Mouse (Mus musculus) intestine, postnatal 0 days (tissue): ENCODE results near the gene Olfr1024. TPM values are rescaled to one million over a fixed set of nuclear protein-coding genes. Genes with fewer than 3 reads are reported as not detected.

Experiments
- ATAC-seq: fragments of 200-750 bp; cut with Nextera tagmentation; 2 replicates; pipeline ENCODE4 v1.8.0; 2017; ENCODE audit warnings: mild to moderate bottlenecking, moderate TSS enrichment, moderate library complexity
- H3K27ac ChIP-seq: fragments of 300-500 bp; sonication (generic); 2 replicates; pipeline ENCODE4 v1.5.1; 2014; ENCODE audit warnings: mild to moderate bottlenecking, low read depth, low read length, moderate library complexity
- H3K27me3 ChIP-seq: fragments of 300-500 bp; sonication (generic); replicated peaks from 2 replicates; pipeline ENCODE4 v1.6.1; 2014; ENCODE audit warnings: low read length, mixed read lengths; ENCODE audit not compliant: control insufficient read depth, insufficient read depth
- H3K36me3 ChIP-seq: fragments of 300-500 bp; sonication (generic); 2 replicates; pipeline ENCODE4 v1.6.1; 2014; ENCODE audit warnings: mild to moderate bottlenecking, moderate library complexity; ENCODE audit not compliant: control insufficient read depth, insufficient read depth
- H3K4me1 ChIP-seq: fragments of 300-500 bp; sonication (generic); replicated peaks from 2 replicates; pipeline ENCODE4 v1.6.1; 2014; ENCODE audit warnings: antibody characterized with exemption, low read length, mixed read lengths; ENCODE audit not compliant: control insufficient read depth, insufficient read depth
- H3K4me2 ChIP-seq: fragments of 300-500 bp; sonication (generic); replicated peaks from 2 replicates; pipeline ENCODE4 v1.6.1; 2014; ENCODE audit warnings: low read depth, mild to moderate bottlenecking, moderate library complexity
- H3K4me3 ChIP-seq: fragments of 300-500 bp; sonication (generic); 2 replicates; pipeline ENCODE4 v1.5.1; 2014; ENCODE audit warnings: low read depth, low read length
- H3K9ac ChIP-seq: fragments of 300-500 bp; sonication (generic); 2 replicates; pipeline ENCODE4 v1.6.1; 2014; ENCODE audit warnings: mild to moderate bottlenecking, low read depth, low read length
- H3K9me3 ChIP-seq: fragments of 300-500 bp; sonication (generic); 2 replicates; pipeline ENCODE4 v1.6.1; 2016; ENCODE audit warnings: mixed run types; ENCODE audit not compliant: control insufficient read depth
- CTCF ChIP-seq: sonication (generic); IDR thresholded peaks from 2 replicates; pipeline ENCODE4 v1.5.1; 2016; ENCODE audit warnings: low read depth, mild to moderate bottlenecking, control low read depth, antibody characterized with exemption, moderate library complexity
- WGBS: fragments of 180-500 bp; shearing (Covaris S2); extraction: QIAGEN DNeasy Blood & Tissue Kit; methylation state at CpG from one replicate; pipeline ENCODE4 v1.1.7; 2014; 5-methylcytosine and 5-hydroxymethylcytosine counted together
- polyA plus RNA-seq: library from polyadenylated mRNA; unstranded; fragments of >200 nt; fragmentation: Nextera tagmentation; extraction: Ambion mirVana; gene quantifications from 2 replicates; pipeline ENCODE4 v1.2.1, GENCODE M21; 2015

Gene Olfr1024
- not detected in 2 replicates for polyA plus RNA-seq

DNA sequence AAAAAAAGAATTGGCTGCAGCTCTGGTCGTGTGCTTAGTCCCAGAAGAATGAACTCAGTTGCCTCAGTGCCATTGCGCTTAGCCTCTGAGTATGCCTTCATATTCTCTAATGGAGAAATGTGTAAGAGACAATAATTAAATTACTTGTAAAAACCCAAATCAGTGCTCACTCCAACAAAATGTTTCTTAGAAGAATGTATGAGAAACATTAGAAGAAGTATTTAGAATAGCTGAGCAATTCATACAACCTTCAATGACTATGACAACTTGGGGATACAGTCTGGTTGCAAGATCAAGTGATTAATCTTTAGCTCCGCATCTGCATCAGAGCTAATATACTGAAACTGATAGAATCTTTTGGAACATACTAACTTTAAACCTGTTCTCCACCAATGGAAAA lies at the start of gene Olfr1024:
TSS of gene Olfr1024 (minus strand) at position 101 of the 400 bp plus-strand sequence.
- Histone ChIP-seq H3K27ac (no peak within 1 kb of the TSS), H3K4me1 (no peaks in the 10 kb centered on the region), H3K27me3 (no peaks in the 10 kb centered on the region), H3K36me3 (no peaks in the 10 kb centered on the region), H3K4me2 (no peak within 1 kb of the TSS), H3K9ac (no peak within 1 kb of the TSS), H3K4me3 (no peak within 1 kb of the TSS), H3K9me3 (no peaks in the 10 kb centered on the region)
- 88% methylated on average over 3 of the region's 3 CpGs for WGBS
- TF ChIP-seq CTCF: no peak
- ATAC-seq: no peak

DNA sequence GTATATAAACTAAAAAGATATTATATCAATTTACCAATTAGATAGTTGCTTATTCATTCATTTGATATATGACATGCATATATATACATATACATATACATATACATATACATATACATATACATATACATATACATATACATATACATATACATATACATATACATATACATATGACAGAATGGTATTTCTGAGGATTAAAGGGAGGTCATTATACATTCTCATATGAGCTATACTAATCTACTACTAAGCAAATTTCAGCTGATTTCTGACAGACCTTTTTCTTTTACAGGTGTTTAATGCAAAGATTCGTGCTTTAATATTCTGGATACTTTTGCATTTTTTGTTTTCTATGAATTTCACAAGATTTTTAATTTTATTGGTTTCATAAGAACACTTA lies 45.3 kb upstream of the Olfr1024 start, which contains the start of gene Olfr1028:
TSS of gene Olfr1028 (plus strand) at position 301 of the 400 bp plus-strand sequence.
- no peaks in the 10 kb centered on the region for H3K27me3 ChIP-seq
- no peaks in the 10 kb centered on the region for H3K36me3 ChIP-seq
- H3K4me2 ChIP-seq: no peak within 1 kb of the TSS
- H3K9ac ChIP-seq: no peak within 1 kb of the TSS
- H3K9me3 ChIP-seq: no peaks in the 10 kb centered on the region
- ATAC-seq: no peak
- no peak for TF ChIP-seq CTCF
- H3K4me1 ChIP-seq: no peaks in the 10 kb centered on the region
- no peak within 1 kb of the TSS for H3K27ac ChIP-seq
- 73% methylated on average over 1 of the region's 1 CpGs for WGBS
- no peak within 1 kb of the TSS for H3K4me3 ChIP-seq

DNA sequence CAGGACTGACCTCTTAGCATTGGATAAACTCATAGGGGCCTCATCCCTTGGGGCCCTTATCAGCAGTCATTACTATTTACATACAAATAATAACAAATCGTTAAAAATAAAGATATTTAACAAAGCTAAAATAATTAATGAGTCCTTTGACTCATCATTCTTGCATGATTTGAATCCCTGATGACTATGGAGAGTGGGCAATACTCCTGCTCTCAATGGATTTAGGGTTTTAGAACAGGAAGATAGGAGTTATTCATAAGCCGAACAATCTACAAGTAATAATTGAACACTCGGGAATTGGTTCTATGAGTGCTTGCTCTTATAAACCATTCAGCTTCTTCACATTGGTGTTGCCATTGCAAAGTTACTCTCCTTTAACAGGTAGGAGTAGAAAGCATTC lies 16.4 kb upstream of the Olfr1024 start, which contains the start of gene Olfr1026:
TSS of gene Olfr1026 (plus strand) at position 301 of the 400 bp plus-strand sequence.
- H3K9ac ChIP-seq: no peak within 1 kb of the TSS
- no peak within 1 kb of the TSS for H3K27ac ChIP-seq
- no peak within 1 kb of the TSS for H3K4me3 ChIP-seq
- no peaks in the 10 kb centered on the region for H3K9me3 ChIP-seq
- 88% methylated on average over 3 of the region's 3 CpGs for WGBS
- no peak within 1 kb of the TSS for H3K4me2 ChIP-seq
- no peak for ATAC-seq
- no peaks in the 10 kb centered on the region for H3K36me3 ChIP-seq
- no peak for TF ChIP-seq CTCF
- no peaks in the 10 kb centered on the region for H3K4me1 ChIP-seq
- no peaks in the 10 kb centered on the region for H3K27me3 ChIP-seq

DNA sequence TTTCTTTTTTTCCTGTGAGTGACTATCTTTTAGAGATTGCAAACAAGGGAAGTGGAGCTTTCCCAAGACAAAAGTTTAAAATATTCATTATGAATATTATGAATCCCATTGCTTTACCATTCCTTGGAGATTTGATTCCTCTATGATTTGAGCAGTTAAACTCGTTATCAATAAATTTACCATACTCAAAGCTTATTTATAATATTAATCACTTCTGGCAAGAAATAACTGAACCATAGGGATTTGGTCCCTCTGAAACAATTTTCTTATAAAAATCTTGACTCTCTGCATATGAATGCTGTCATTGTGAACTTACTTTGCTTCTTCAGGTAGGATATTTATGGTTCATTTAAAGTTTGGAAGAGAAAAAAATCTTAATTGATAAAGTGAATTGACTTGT lies 10.0 kb upstream of the Olfr1024 start, which contains the start of gene Olfr1025-ps1:
TSS of gene Olfr1025-ps1 (plus strand) at position 301 of the 400 bp plus-strand sequence.
- no peaks in the 10 kb centered on the region for H3K27me3 ChIP-seq

DNA sequence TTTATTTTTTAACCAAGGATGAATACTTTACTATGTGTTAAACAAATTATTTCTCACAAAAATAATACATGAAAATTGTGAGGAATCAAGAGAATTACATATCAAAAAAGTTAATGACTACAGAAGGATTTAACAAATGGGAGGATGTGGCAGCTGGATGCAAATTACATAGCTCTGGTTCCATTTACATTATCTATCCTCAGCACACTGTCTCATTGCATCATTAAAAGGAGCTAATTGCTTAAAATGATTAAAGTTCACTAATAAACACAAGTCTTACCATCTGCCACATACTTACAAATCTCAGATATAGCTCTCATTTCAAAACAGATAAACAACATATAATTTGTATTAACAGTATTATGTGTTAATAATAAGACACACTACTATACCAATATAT lies 8.3 kb upstream of the Olfr1024 start:
- H3K4me2 ChIP-seq: no peak overlapping the region

More for the DNA sequence above, 10.0 kb upstream of the Olfr1024 start, which contains the start of gene Olfr1025-ps1:
- H3K36me3 ChIP-seq: no peaks in the 10 kb centered on the region
- WGBS: 48% methylated on average over 1 of the region's 1 CpGs
- no peak for TF ChIP-seq CTCF
- no peaks in the 10 kb centered on the region for H3K9me3 ChIP-seq
- H3K4me1 ChIP-seq: no peaks in the 10 kb centered on the region
- no peak within 1 kb of the TSS for H3K9ac ChIP-seq
- ATAC-seq: no peak
- H3K4me3 ChIP-seq: no peak within 1 kb of the TSS
- H3K4me2 ChIP-seq: no peak within 1 kb of the TSS
- no peak within 1 kb of the TSS for H3K27ac ChIP-seq

DNA sequence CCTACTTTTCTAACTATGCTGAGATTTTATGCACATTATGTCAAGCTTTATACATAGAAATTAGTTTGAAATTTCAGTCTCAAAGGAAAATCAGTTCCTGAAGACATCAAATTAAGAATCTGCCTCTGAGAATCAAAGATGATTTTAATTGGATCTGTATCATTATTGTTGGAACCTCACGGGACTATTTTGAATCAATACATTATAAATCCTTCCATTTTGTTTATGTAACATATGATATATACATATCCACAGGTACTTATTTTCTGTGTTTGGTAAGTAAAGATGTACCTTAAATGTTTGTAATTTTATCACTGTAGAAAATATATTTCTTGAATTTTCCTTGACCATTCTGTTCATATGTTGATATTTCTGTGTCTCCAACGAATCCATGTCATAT lies 19.5 kb downstream of the Olfr1024 start, which contains the start of gene Olfr1023:
TSS of gene Olfr1023 (plus strand) at position 301 of the 400 bp plus-strand sequence.
- Histone ChIP-seq H3K9me3 (no peaks in the 10 kb centered on the region), H3K9ac (no peak within 1 kb of the TSS), H3K36me3 (no peaks in the 10 kb centered on the region), H3K4me3 (no peak within 1 kb of the TSS), H3K4me1 (no peaks in the 10 kb centered on the region), H3K4me2 (no peak within 1 kb of the TSS), H3K27ac (no peak within 1 kb of the TSS), H3K27me3 (no peaks in the 10 kb centered on the region)
- TF ChIP-seq CTCF: no peak
- ATAC-seq: no peak
- WGBS: 70% methylated on average over 2 of the region's 2 CpGs

More for the DNA sequence above, 8.3 kb upstream of the Olfr1024 start:
- H3K9ac ChIP-seq: no peak overlapping the region
- no peak for ATAC-seq
- H3K4me1 ChIP-seq: no peaks in the 10 kb centered on the region
- H3K9me3 ChIP-seq: no peaks in the 10 kb centered on the region
- H3K27ac ChIP-seq: no peak overlapping the region
- TF ChIP-seq CTCF: no peak
- no peaks in the 10 kb centered on the region for H3K27me3 ChIP-seq
- no peaks in the 10 kb centered on the region for H3K36me3 ChIP-seq
- H3K4me3 ChIP-seq: no peak overlapping the region
